Mouse (Mus musculus) CH12.LX (cell line): Measurements from ENCODE around the gene Mettl1. TPM values are rescaled to one million over a fixed set of nuclear protein-coding genes. Genes with fewer than 3 reads are reported as not detected.

ENCODE experiments used
- DNase-seq: peaks from one replicate; pipeline ENCODE4 v3.0.0-alpha.2; 2013; ENCODE audit errors: extremely low read depth
- H3K27ac ChIP-seq: 2 replicates; pipeline ENCODE4 v1.5.1; 2012; ENCODE audit warnings: low read depth, mild to moderate bottlenecking, control low read depth, moderate library complexity; ENCODE audit not compliant: insufficient read depth
- H3K27me3 ChIP-seq: replicated peaks from 2 replicates; pipeline ENCODE3; 2012; ENCODE audit warnings: inconsistent platforms
- H3K36me3 ChIP-seq, 2 experiments: replicated peaks in 1 of 2; 2 replicates each; pipeline versions ENCODE3 to v1.6.1; 2012; ENCODE audit warnings: inconsistent platforms in 1 of 2, low read length in 1 of 2, mild to moderate bottlenecking in 1 of 2, mixed read lengths in 1 of 2, moderate library complexity in 1 of 2; ENCODE audit not compliant: control insufficient read depth in 1 of 2, insufficient read depth in 1 of 2
- H3K4me1 ChIP-seq, 2 experiments: 2 replicates each; pipeline ENCODE4 v1.6.1; 2012; ENCODE audit warnings: inconsistent platforms in 1 of 2, moderate library complexity in 1 of 2; ENCODE audit not compliant: insufficient read depth in 2 of 2, control insufficient read depth in 1 of 2
- H3K4me2 ChIP-seq: 2 replicates; pipeline ENCODE4 v1.6.1; 2012; ENCODE audit warnings: low read depth, mild to moderate bottlenecking, control low read depth; ENCODE audit not compliant: poor library complexity, insufficient read depth, severe bottlenecking
- H3K4me3 ChIP-seq, 3 experiments: fragments of 150-350 bp in 1 of 3; sonication (generic) in 1 of 3; replicated peaks in 1 of 3; 2 replicates each; pipeline versions ENCODE3 to v1.5.1; 2011 to 2012; ENCODE audit warnings: low read depth in 2 of 3, low read length in 2 of 3, mild to moderate bottlenecking in 2 of 3, moderate library complexity in 2 of 3, control low read depth in 1 of 3, improper control_type of control experiment in 1 of 3, inconsistent platforms in 1 of 3, mixed read lengths in 1 of 3; ENCODE audit not compliant: poor library complexity in 1 of 3
- H3K79me2 ChIP-seq: replicated peaks from 2 replicates; pipeline ENCODE4 v1.6.1; 2012; ENCODE audit warnings: mild to moderate bottlenecking, moderate library complexity; ENCODE audit not compliant: control insufficient read depth, poor library complexity, insufficient read depth, severe bottlenecking; ENCODE audit errors: extremely low read depth
- H3K9ac ChIP-seq: 2 replicates; pipeline ENCODE4 v1.6.1; 2012; ENCODE audit warnings: low read depth, mild to moderate bottlenecking, control low read depth, moderate library complexity; ENCODE audit not compliant: insufficient read depth
- H3K9me3 ChIP-seq: replicated peaks from 2 replicates; pipeline ENCODE3; 2012; ENCODE audit warnings: low read length, inconsistent platforms, mixed read lengths
- BHLHE40 ChIP-seq: IDR thresholded peaks from 2 replicates; pipeline ENCODE4 v1.6.1; 2011; ENCODE audit warnings: mild to moderate bottlenecking, low read depth, low read length, improper control_type of control experiment
- CHD2 ChIP-seq: IDR thresholded peaks from 2 replicates; pipeline ENCODE4 v1.6.1; 2011; ENCODE audit warnings: low read length, improper control_type of control experiment
- CTCF ChIP-seq, 2 experiments: IDR thresholded peaks in 1 of 2; conservative IDR thresholded peaks in 1 of 2; 2 replicates each; pipeline ENCODE4 v1.5.1; 2011 to 2012; ENCODE audit warnings: low read depth in 2 of 2, low read length in 2 of 2, improper control_type of control experiment in 1 of 2, inconsistent platforms in 1 of 2, mild to moderate bottlenecking in 1 of 2, moderate library complexity in 1 of 2
- ELF1 ChIP-seq: IDR thresholded peaks from 2 replicates; pipeline ENCODE4 v1.6.1; 2014; ENCODE audit warnings: low read depth, mild to moderate bottlenecking, inconsistent platforms, low read length, improper control_type of control experiment
- EP300 ChIP-seq: IDR thresholded peaks from 2 replicates; pipeline ENCODE4 v1.6.1; 2011; ENCODE audit warnings: low read length, improper control_type of control experiment
- ETS1 ChIP-seq: conservative IDR thresholded peaks from 2 replicates; pipeline ENCODE4 v1.6.1; 2012; ENCODE audit warnings: low read depth, mild to moderate bottlenecking, inconsistent platforms, low read length, improper control_type of control experiment, moderate library complexity
- HCFC1 ChIP-seq: IDR thresholded peaks from 2 replicates; pipeline ENCODE4 v1.6.1; 2012; ENCODE audit warnings: low read depth, mild to moderate bottlenecking, inconsistent platforms, low read length, improper control_type of control experiment
- IRF4 ChIP-seq: IDR thresholded peaks from 2 replicates; pipeline ENCODE4 v1.6.1; 2014; ENCODE audit warnings: low read depth, mild to moderate bottlenecking, inconsistent platforms, low read length, improper control_type of control experiment
- JUN ChIP-seq: IDR thresholded peaks from 2 replicates; pipeline ENCODE4 v1.6.1; 2011; ENCODE audit warnings: low read depth, mild to moderate bottlenecking, low read length, improper control_type of control experiment, moderate library complexity; ENCODE audit not compliant: insufficient read depth
- JUND ChIP-seq: conservative IDR thresholded peaks from 2 replicates; pipeline ENCODE4 v1.6.1; 2011; ENCODE audit warnings: low read depth, low read length, improper control_type of control experiment
- KAT2A ChIP-seq: IDR thresholded peaks from 2 replicates; pipeline ENCODE4 v1.6.1; 2012; ENCODE audit warnings: low read length, improper control_type of control experiment, inconsistent platforms; ENCODE audit not compliant: insufficient replicate concordance
- MAX ChIP-seq: IDR thresholded peaks from 2 replicates; pipeline ENCODE4 v1.6.1; 2011; ENCODE audit warnings: low read length, improper control_type of control experiment
- MAZ ChIP-seq: IDR thresholded peaks from 2 replicates; pipeline ENCODE4 v1.6.1; 2012; ENCODE audit warnings: low read depth, mild to moderate bottlenecking, inconsistent platforms, low read length, improper control_type of control experiment, moderate library complexity
- MEF2A ChIP-seq: IDR thresholded peaks from 2 replicates; pipeline ENCODE4 v1.6.1; 2014; ENCODE audit warnings: low read depth, mild to moderate bottlenecking, inconsistent platforms, low read length, improper control_type of control experiment, borderline replicate concordance
- MXI1 ChIP-seq: IDR thresholded peaks from 2 replicates; pipeline ENCODE4 v1.6.1; 2011; ENCODE audit warnings: mild to moderate bottlenecking, low read depth, low read length, improper control_type of control experiment
- MYC ChIP-seq: IDR thresholded peaks from 2 replicates; pipeline ENCODE4 v1.6.1; 2011; ENCODE audit warnings: low read depth, mild to moderate bottlenecking, improper control_type of control experiment, low read length
- NELFE ChIP-seq: IDR thresholded peaks from 2 replicates; pipeline ENCODE4 v1.6.1; 2011; ENCODE audit warnings: low read depth, low read length, improper control_type of control experiment
- NRF1 ChIP-seq: IDR thresholded peaks from 2 replicates; pipeline ENCODE4 v1.6.1; 2014; ENCODE audit warnings: low read depth, mild to moderate bottlenecking, inconsistent platforms, low read length, improper control_type of control experiment, moderate library complexity
- POLR2A ChIP-seq: IDR thresholded peaks from 2 replicates; pipeline ENCODE4 v1.6.1; 2011; ENCODE audit warnings: low read depth, mild to moderate bottlenecking, improper control_type of control experiment, low read length
- RAD21 ChIP-seq: IDR thresholded peaks from 2 replicates; pipeline ENCODE4 v1.6.1; 2011; ENCODE audit warnings: low read depth, mild to moderate bottlenecking, low read length, improper control_type of control experiment, moderate library complexity
- RCOR1 ChIP-seq: conservative IDR thresholded peaks from 2 replicates; pipeline ENCODE4 v1.6.1; 2012; ENCODE audit warnings: low read depth, mild to moderate bottlenecking, inconsistent platforms, low read length, improper control_type of control experiment
- SIN3A ChIP-seq: IDR thresholded peaks from 2 replicates; pipeline ENCODE4 v1.6.1; 2012; ENCODE audit warnings: low read length, improper control_type of control experiment, inconsistent platforms
- TBP ChIP-seq: conservative IDR thresholded peaks from 2 replicates; pipeline ENCODE4 v1.6.1; 2011; ENCODE audit warnings: low read depth, low read length, improper control_type of control experiment
- TCF12 ChIP-seq: IDR thresholded peaks from 2 replicates; pipeline ENCODE4 v1.6.1; 2014; ENCODE audit warnings: low read depth, mild to moderate bottlenecking, inconsistent platforms, low read length, improper control_type of control experiment
- UBTF ChIP-seq: IDR thresholded peaks from 2 replicates; pipeline ENCODE4 v1.6.1; 2012; ENCODE audit warnings: low read depth, mild to moderate bottlenecking, inconsistent platforms, low read length, improper control_type of control experiment, moderate library complexity
- USF1 ChIP-seq: IDR thresholded peaks from 2 replicates; pipeline ENCODE4 v1.6.1; 2014; ENCODE audit warnings: low read depth, mild to moderate bottlenecking, inconsistent platforms, low read length, improper control_type of control experiment
- USF2 ChIP-seq: conservative IDR thresholded peaks from 2 replicates; pipeline ENCODE4 v1.6.1; 2011; ENCODE audit warnings: low read depth, low read length, improper control_type of control experiment
- ZC3H11A ChIP-seq: IDR thresholded peaks from 2 replicates; pipeline ENCODE4 v1.6.1; 2012; ENCODE audit warnings: low read depth, mild to moderate bottlenecking, inconsistent platforms, low read length, improper control_type of control experiment
- ZKSCAN1 ChIP-seq: IDR thresholded peaks from 2 replicates; pipeline ENCODE4 v1.6.1; 2012; ENCODE audit warnings: low read depth, inconsistent platforms, low read length, improper control_type of control experiment, borderline replicate concordance
- ZMIZ1 ChIP-seq: IDR thresholded peaks from 2 replicates; pipeline ENCODE4 v1.6.1; 2012; ENCODE audit warnings: low read depth, mild to moderate bottlenecking, inconsistent platforms, low read length, improper control_type of control experiment
- ZNF384 ChIP-seq: IDR thresholded peaks from 2 replicates; pipeline ENCODE4 v1.6.1; 2012; ENCODE audit warnings: low read depth, low read length, improper control_type of control experiment, inconsistent platforms
- dilution Hi-C: fragments of 300-500 bp; cut with MboI; formaldehyde crosslinking; loops from 2 replicates; pipeline ENCODE4 v1.14.3; 2020; ENCODE audit warnings: low sequenced_read_pairs; ENCODE audit not compliant: extremely low pct_unique_long_range_greater_than_20kb, extremely low pct_ligation_motif_present
- in situ Hi-C: fragments of 300-500 bp; cut with MboI; formaldehyde crosslinking; loops from 3 replicates; pipeline ENCODE4 v1.14.3; 2019; ENCODE audit warnings: low sequenced_read_pairs, low pct_ligation_motif_present, low pct_unique_long_range_greater_than_20kb, mixed read lengths
- polyA plus RNA-seq: library from polyadenylated mRNA; unstranded; fragments of >175 nt; gene quantifications from 2 replicates; pipeline ENCODE4 v1.2.1, GENCODE M21; 2012; ENCODE audit warnings: low read depth; ENCODE audit not compliant: insufficient read length
- total RNA-seq, 2 experiments: library from RNA; depleted of rRNA; stranded (reverse); fragments of 300-350 nt in 1 of 2; fragments of >200 nt in 1 of 2; gene quantifications; 2 replicates each; pipeline ENCODE4 v1.2.3; 2012 to 2014

Gene Mettl1
- total and polyA plus RNA-seq, 3 experiments = 21.6 to 49.4 (median 28.4) TPM

DNA sequence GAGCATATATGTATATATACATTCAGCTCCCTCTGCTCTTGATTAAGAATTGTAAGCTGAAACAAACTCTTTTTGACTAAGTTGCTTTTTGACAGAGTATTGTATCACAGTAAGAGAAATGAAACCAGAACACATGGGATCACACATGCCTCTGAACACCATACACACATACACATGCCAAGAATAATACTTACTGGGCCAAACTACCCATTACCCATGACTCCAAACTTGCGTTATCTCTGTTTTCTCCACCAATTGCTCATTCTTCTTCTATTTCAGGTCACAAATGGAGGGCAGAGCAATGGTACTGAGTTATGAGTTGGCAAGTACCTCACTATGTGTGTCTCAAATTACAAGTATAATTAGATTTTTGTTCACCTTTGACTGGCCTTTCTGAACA, 32.8 kb downstream of the Mettl1 start:
- Histone ChIP-seq H3K36me3 (peaks cover 0 to 14% of the 10 kb centered on the region in 2 experiments), H3K79me2 (peaks cover 11% of the 10 kb centered on the region), H3K4me3 (no peak overlapping the region), H3K9ac (no peak overlapping the region), H3K27me3 (no peaks in the 10 kb centered on the region), H3K4me1 (peaks cover 9 to 31% of the 10 kb centered on the region in 2 experiments; a peak in 3 of 4 replicates), H3K4me2 (no peak overlapping the region), H3K9me3 (no peaks in the 10 kb centered on the region), H3K27ac (no peak overlapping the region)
- no peak for DNase-seq
- in situ Hi-C loops (no loop called here), dilution Hi-C loops (no loop called here)
- TF ChIP-seq TBP (no peak), NELFE (no peak), TCF12 (no peak), ZMIZ1 (no peak), MXI1 (no peak), ELF1 (no peak), EP300 (no peak), ETS1 (no peak), HCFC1 (no peak), MAX (no peak)

DNA sequence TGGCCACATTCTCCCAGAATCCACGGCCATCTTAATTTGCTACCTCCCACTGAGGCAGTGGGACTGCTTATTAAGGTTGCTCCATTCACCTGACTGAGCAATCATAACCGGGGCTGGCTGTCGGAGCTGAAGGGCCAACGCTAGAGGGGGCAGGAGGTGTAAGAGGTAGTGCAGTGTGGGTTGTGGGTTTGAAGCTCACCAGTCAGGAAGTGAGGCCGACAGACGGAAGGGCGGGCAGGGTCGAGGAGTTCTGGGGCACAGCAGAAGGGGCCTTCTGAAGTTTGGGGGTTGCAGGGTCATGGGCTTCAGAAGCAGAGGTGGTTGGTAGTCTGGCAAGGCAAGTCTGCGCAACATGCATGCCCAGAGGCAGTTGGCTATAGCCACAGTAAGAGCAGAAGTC, 33.9 kb downstream of the Mettl1 start, which contains the start of gene Agap2:
Gene Agap2, plus strand, starts transcription at position 205 of the 400 bp plus-strand sequence.
- H3K27me3 ChIP-seq = no peaks in the 10 kb centered on the region
- dilution Hi-C loops (no loop called here), in situ Hi-C loops (no loop called here)
- H3K79me2 ChIP-seq = peaks cover 9% of the 10 kb centered on the region
- peaks cover 7 to 25% of the 10 kb centered on the region in 2 experiments for H3K36me3 ChIP-seq
- peak within 1 kb of the TSS; percentile 59 for H3K4me2 ChIP-seq
- peak within 1 kb of the TSS; percentile 59 for H3K9ac ChIP-seq
- H3K9me3 ChIP-seq = no peaks in the 10 kb centered on the region
- peaks cover 9 to 27% of the 10 kb centered on the region in 2 experiments; a peak in 3 of 4 replicates for H3K4me1 ChIP-seq
- DNase-seq = peak; percentile 90
- peak within 1 kb of the TSS; percentile 68 to 88 (median 77) for H3K4me3 ChIP-seq
- peak within 1 kb of the TSS; percentile 25; the same call in 1 of the 2 replicates for H3K27ac ChIP-seq
- TF ChIP-seq MYC = no peak
- TF ChIP-seq SIN3A = peak; percentile 73; the same call in 1 of the 2 replicates
- peak; percentile 34 for TF ChIP-seq RAD21
- TF ChIP-seq IRF4 = no peak
- peak; percentile 50; the same call in 1 of the 2 replicates for TF ChIP-seq MXI1
- peak; percentile 88 for TF ChIP-seq ELF1
- peak in 1 of 2 experiments; percentile 76; a peak in 2 of 4 replicates for TF ChIP-seq CTCF (conservative IDR thresholded peaks at IDR 0.05 in 1 of 2, IDR thresholded peaks at IDR 0.05 in 1 of 2; ENCODE audit: low read depth in 2 of 2, low read length in 2 of 2)
- 0 out of 2 replicates have a peak, but pooled peaks have one; percentile 22 for TF ChIP-seq KAT2A
- TF ChIP-seq RCOR1 = peak; percentile 49; the same call in 1 of the 2 replicates
- 0 out of 2 replicates have a peak, but pooled peaks have one; percentile 26 for TF ChIP-seq ETS1
- TF ChIP-seq ZC3H11A = no peak
- no peak for TF ChIP-seq HCFC1
- TF ChIP-seq JUN = no peak
- TF ChIP-seq MAX = no peak; the same call in 1 of the 2 replicates
- peak; percentile 66 for TF ChIP-seq NELFE
- TF ChIP-seq USF1 = no peak
- no peak for TF ChIP-seq ZMIZ1
- no peak for TF ChIP-seq NRF1
- TF ChIP-seq POLR2A = peak; percentile 76
- TF ChIP-seq MAZ = peak; percentile 78; the same call in 1 of the 2 replicates
- TF ChIP-seq CHD2 = no peak
- TF ChIP-seq MEF2A = peak; percentile 65; the same call in 1 of the 2 replicates
- no peak for TF ChIP-seq ZNF384
- TF ChIP-seq USF2 = no peak
- TF ChIP-seq JUND = no peak
- TF ChIP-seq UBTF = no peak
- TF ChIP-seq BHLHE40 = no peak
- no peak for TF ChIP-seq ZKSCAN1
- no peak for TF ChIP-seq EP300
